Mouse (Mus musculus) hindlimb bud, embryonic 11.5 days (tissue): Measurements from ENCODE around the gene Kcnj12.

Experiments used
- DNase-seq: peaks from one replicate; pipeline ENCODE4 v3.0.0-alpha.2; 2012; ENCODE audit warnings: low read depth, low spot score; ENCODE audit errors: extremely low spot score

Gene Kcnj12

GRCm38 (mm10) chr11:61104241-61104901, 82.0 kb downstream of the Kcnj12 start:
- peak; percentile 96 for DNase-seq

GRCm38 (mm10) chr11:61108911-61109361, 86.6 kb downstream of the Kcnj12 start:
- DNase-seq: no peak

- DNase-seq: no peak
These were observed 87.3 kb downstream of the Kcnj12 start for GRCm38 (mm10) chr11:61109707-61110106.

- no peak for DNase-seq
These were observed 87.7 kb downstream of the Kcnj12 start for GRCm38 (mm10) chr11:61110113-61110512.

- DNase-seq: no peak
These were observed 88.6 kb downstream of the Kcnj12 start for GRCm38 (mm10) chr11:61110928-61111327.

GRCm38 (mm10) chr11:61111472-61111871, 89.1 kb downstream of the Kcnj12 start:
- DNase-seq: no peak

GRCm38 (mm10) chr11:61112323-61112995, 90.1 kb downstream of the Kcnj12 start:
- DNase-seq: no peak

- DNase-seq: no peak
These were observed 93.9 kb downstream of the Kcnj12 start for GRCm38 (mm10) chr11:61116226-61116625.

GRCm38 (mm10) chr11:61119996-61120583, 97.7 kb downstream of the Kcnj12 start:
- no peak for DNase-seq
